Mouse (Mus musculus) right cerebral cortex, postnatal 10 days (tissue): ENCODE results near the gene 2900026A02Rik.
"Not testable (repeated sequence)": the region's sequence is repeated elsewhere in the genome, so short reads cannot be mapped to it uniquely, and the experiment has no call there.

Experiments used
- DNase-seq, 2 experiments: peaks; one replicate each; pipeline ENCODE4 v3.0.0; 2021; ENCODE audit warnings: low spot score in 2 of 2

2900026A02Rik gene

DNA sequence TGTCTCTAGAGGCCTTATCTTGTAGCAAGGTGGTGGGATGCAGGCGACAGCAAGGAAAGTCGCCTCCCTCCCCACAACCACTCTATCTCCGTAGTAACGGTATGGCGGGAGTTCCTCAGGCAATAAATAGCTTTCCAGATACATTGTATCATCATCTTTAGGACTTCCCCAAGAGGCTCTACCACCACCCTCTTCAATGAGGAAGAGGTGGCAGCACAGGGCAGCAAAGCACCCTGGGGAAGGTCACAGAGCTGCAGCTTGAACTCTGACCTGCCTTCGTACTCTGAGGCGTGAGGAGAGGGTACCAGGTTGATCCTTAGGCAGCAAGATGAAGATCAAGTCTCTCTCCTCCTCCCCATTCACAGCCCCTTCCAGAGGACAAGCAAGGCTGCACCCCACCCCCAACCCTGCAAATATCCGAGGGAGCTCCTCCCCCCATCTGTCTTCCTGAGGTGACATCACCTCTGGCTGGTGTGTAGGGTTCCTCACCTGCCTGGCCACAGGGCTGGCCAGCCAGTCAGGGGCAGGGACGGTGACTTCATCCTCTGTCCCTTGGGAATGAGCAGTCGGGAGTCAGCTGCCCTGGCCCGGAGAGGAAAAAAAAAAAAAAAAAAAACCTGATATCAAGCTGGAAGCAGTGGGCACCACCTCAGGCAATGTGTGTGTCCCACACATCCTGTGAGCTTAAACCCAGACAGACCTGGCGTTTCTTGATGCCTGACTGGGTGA, 98.5 kb downstream of the 2900026A02Rik start:
- peak in 1 of 2 experiments; percentile 45 for DNase-seq

DNA sequence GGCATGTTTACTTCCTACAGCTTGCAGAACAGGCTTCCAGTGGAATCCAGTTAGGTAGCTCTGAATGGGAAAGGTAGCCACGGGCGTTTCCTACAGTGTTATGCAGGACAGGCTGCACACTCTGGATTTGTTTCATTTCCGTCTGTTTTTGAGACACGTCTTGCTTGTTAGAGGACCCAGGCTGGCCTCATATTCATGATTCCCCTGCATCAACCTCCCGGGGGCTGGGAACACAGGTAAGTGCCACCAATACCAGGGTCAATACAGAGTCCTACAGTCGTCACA, 99.5 kb downstream of the 2900026A02Rik start:
- DNase-seq: no peak

DNA sequence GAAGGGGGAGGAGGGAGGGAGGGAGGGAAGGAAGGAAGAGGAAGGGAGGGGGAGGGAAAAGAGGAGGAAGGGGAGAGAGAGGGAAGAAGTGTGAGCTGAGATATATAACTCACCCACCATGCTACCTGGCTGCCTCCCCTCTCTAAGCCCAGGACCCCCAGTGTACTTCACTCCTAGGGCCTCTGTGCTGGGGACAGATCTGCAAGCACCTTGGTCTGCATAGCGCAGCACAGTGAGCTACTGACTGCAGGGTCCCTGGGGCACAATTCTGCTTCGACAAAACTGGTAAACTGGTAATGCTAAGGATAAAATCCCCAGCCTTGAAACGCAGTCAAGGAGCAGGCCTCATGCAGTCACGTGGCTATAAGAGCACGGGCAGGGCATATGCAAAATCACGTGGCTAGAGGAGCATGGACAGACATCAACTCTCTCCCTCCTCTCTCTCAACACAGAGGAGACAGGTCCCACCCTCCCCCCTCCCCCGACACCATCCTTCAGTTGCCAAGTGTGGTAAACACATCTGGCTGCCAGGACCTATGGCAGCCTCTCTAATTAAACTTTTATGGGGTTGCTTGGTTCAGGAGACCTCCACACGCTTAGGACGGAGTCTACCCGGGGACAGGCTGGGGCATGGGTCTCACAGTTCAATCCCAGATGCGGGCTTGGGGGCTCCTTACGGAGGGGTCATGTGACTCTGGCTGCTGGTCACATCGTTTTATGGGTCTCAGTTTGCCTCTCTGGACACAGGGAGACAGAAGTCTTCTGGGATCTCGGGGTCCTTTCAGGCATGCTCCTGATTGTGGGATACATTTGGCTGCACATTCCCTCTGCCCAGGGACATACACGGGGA, 100.1 kb downstream of the 2900026A02Rik start:
- no peak for DNase-seq

DNA sequence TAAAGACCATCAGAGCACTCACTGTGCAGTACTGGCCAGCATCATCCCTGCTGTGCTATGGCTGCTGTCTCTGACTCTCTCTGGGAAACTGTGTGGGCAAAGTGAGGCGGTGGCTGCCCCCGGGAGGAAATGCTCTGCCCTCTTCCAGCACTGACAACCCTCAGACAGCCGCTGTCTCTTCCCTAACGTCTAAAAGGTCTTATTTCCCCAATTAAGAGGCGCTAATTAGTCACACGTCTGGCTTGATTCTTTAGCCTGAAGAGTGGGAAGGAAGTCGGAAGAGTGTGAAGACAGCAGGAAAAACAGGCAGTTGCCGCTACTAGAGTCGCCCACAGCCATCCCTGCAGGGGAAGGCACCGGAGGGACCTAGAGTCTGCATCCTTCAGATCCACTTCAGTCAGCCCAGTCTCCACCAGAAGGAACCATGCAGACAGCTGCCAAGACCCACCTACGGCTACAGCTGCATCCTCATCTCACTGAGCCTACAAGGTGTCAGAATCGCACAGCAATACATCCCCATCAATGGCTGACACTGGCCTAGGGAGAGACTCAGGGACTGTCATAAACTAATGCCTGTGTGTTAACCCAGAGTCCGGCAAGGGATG, 101.1 kb downstream of the 2900026A02Rik start:
- DNase-seq: peak; percentile 75 to 84

DNA sequence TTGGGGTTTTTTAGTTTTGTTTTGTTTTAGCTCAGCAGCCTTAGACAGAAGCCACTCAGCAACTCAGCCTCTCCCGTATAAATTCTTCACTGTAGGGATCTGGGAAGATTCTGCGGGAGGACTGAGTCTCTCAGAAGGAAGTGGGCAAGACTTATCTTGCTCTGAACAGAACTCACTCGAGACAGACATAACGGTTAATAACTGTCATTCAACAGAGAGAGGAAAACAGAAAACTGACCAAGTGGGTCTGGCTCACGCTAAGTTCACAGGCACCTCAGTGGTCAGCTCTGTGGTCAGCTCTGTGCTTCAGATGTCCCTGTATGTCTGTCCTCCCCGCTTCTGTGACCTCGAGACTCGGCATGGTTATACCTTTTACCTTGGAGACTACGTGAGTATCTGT, 101.7 kb downstream of the 2900026A02Rik start:
- no peak for DNase-seq

DNA sequence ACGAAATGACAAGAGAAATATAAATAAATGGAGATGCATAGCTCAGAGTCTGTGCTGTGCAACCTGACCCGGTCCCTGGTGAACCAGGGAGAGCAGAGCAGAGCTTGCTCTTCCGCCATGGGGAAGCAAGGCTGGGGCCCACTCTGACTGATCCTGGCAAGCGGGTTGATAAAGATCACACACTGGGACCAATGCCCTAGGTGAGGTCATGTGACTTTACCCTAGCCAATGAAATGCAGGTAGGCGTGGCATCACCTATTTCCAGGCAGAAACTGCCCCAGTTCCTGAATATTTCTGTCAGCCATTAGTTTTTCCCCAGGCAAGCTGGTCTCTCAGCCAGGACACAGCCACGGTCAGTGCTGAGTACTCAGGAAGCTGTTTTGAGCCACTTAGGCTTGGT, 102.3 kb downstream of the 2900026A02Rik start:
- no peak for DNase-seq

DNA sequence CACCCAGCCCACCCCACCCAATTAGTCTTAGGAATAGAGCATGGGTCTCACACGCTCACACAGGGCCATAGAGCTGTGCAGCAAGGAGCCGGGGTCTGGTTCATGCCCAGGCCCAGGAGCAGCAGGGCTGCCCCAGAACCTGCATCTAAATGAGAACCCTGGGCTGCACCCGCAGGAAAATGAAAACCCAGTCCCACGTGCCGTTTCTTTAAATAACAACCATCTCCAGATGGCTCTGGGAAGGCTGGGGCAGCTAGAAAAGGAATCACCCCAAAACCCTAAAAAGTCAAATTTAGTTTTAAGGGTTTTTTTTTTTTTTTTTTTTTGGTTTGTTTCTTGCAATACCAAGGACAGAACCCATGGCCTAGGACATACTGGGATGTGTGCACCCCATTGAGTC, 103.7 kb downstream of the 2900026A02Rik start:
- no peak for DNase-seq

DNA sequence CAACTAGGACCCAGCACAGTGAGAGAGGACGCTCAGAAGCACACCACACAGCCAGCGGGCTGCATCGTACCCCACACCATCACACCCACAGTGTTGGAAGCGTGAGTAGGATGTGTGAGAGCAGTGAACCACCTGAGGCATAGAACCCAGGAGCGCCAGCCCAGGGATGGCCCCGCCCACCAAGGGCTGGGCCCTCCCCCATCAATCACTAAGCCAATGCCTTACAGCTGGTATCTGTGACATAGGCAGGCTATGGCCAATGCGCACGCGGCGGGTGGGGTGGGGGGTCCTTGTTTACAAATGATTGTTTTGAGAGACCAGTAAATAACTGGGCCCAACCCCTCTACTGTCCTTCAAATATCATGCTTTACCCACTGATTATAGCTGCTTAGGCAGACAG, 105.1 kb downstream of the 2900026A02Rik start:
- no peak for DNase-seq

DNA sequence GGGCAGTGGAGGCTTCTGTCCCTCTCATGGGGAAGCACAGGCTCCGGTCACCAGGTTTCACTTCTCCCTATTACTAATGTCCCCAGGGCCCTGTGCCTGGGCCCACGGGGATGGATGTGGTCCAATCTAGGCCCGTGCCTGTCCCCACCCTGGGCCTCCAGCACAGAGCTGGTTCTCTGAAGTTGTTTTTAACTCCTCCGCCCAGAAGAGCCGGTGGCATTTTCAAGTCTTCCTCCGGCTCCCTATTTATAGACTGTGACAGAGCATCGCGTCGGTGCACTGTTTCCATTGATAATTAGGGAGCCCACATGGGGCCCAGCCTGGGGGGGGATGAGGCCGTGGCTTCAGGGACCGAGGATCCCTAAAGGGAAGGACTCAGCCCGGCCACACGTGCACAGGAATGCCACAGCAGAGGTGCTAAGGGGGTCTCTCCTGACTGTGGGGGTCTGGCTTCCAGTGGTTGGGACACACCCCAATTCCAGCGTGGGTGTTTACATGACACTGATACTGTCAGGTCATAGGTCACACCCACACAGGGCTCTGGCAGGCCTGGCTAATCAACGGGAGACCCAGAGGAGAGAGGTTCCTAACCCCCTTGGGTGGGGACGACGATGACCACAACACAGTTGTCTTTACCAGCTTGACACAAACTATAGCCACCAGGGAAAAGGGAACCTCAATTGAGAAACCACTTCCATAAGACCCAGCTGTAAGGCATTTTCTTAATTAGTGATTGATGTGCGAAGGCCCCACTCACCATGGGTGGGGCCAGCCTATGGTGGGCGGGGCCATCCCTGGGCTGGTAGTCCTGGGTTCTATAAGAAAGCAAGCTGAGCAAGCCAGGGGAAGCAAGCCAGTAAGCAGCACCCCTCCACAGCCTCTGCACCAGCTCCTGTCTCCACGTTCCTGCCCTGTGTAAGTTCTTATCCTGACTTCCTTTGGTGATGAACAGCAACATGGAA, 106.5 kb downstream of the 2900026A02Rik start:
- peak in 1 of 2 experiments; percentile 68 for DNase-seq

DNA sequence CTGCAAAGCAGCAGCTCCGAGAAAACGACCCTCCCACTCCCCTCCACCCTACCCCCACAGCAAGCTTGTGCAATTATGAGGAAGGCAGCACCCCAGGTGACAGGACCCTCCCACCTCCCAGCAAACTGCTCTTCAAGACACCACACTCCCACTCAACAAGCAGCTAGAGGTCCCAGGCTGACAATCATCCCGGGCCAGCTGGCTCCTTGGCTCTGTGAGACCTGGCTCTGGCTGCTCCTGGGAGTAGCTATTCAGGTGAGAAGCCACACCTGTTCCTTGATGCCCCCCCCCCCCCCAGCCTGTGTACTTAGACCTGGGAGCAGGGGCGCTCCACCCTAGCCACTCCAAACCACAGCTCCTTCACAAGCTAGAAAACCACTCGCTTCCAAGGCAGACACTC, 107.9 kb downstream of the 2900026A02Rik start:
- DNase-seq: no peak

DNA sequence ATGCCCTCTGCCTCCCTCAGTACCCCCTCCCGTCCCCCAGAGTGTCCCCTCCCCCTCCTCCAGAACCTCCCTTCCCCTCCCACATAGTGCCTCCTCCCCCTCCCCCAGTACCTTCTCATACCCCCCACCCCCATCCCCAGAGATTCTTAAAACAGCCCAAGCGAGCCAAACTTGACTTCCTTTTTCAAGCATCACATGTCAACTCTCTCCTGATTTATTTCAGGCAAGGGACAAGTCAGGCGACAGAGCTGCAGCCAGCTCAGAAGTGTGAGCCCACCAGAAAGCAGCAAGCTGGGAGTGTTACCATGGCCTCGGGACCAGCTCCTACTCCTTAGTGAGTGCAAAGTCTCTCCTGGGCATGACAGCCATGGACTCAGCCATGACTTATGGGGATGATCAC, 109.7 kb downstream of the 2900026A02Rik start:
- no peak for DNase-seq

DNA sequence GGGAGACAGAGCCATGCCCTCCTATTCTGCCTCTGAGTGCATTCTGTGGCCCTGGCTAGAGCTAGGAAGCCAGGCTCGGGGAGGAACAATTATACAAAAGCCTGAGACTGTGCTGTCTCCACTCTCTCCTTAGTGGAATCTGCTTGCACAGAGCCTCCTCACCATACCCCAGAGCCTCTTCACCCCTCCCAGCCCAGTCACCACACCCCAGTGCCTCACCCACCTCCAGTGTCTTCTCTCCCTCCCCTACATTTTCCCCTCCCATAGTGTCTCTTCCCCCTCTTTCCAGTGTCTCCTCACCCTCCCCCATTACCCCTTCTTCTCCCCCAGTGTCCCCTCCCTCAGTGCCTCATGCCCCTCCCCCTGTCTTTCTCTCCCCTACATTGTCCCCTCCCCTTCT, 110.1 kb downstream of the 2900026A02Rik start:
- DNase-seq: no peak

DNA sequence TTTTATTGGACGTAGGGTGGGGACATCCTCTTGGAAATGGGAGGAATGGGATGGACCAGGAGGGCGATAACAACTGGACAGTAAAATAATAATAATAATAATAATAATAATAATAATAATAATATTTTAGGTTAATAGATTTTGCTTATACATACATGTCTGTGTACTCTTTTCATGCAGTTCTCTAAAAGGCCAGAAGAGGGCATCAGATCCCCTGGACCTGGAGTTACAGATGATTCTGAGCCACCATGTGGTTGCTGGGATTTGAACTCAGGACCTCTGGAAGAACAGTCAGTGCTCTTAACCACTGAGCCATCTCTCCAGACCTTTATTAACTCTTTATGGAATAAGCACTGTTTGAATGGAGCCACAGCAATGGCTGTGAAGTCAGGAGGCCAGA, 111.4 kb downstream of the 2900026A02Rik start:
- not testable (repeated sequence) for DNase-seq

DNA sequence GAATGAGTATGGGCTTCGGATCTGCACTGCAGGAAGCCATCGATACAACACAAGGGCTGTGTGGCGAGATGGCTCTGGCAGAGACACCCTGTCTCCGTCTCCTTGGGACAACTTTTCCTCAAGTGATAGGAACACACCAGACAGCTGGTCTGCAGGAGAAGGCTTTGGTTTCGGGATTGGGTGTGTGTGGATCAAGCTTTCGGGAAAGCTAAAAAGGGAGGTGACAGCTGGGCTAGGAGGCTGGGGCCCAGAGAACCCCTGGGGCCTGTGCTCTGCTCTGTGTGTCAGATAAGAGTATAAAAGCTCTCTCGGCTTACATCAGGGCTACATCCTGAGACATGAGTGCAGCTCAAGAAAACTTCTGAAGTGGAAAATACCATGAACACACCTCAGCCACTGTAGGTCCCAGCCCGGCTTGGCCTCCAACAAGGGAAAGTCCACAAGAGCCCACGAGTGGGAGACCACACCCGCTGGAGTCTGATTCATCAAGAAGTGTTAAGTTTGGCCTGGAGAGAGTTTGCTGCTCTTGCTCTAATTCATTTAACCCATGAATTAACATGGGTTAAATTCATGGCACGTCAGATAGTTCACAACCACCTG, 112.8 kb downstream of the 2900026A02Rik start:
- no peak for DNase-seq

DNA sequence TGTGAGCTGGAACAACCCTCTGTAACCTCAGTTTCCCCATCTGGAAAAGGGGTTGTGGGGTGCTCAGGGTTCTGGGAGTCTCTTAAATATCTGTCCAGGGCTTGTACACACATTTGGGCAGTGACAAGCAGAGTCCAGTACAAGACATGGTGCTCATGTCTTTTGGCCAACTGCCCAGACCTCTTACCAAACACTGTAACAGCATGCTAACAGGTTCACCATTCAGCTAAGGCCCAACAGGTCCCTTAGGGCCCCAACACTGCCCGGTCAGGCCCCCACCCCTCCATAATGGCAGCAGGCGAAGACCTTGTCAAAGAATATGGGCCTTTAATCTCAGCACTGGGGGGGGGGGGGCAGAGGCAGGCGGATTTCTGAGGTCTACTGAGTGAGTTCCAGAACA, 113.3 kb downstream of the 2900026A02Rik start:
- no peak for DNase-seq

DNA sequence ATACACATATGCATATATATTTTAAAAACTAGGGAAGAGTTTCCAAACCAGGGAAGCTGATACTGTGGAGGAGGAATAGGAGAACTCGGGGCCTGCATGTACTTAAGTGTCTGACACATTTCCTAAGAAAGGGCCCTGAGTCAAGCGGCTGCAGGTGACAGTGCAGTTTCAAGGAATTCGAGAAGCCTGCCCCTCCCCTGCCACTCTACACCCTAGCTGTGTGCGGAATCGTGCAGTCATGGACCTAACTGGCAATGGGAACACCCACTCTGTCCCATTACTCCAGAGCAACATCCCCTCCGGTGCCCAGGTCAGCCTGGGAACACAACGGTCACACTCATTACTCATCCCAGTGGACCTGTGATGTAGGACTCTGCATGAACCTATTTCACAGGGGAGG, 114.4 kb downstream of the 2900026A02Rik start:
- DNase-seq: no peak

DNA sequence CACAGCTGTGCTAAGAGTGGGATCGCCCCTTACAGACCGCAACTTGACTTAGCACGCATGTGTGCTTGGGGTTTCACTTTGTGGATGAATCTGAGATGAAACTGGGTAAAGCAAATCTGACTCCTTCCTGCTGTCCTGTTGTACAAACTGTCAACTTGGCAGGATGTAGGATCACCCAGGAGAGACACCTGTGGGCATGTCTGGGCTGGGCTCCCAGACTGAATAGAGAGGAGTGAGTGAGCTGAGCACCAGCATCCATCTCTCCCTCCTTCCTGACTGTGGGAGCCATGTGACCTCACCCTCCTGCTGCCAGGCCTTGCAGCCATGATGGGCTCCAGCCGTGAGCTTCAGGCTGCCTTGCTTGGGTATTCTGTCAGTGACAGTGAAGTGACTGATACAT, 115.6 kb downstream of the 2900026A02Rik start:
- DNase-seq: no peak

DNA sequence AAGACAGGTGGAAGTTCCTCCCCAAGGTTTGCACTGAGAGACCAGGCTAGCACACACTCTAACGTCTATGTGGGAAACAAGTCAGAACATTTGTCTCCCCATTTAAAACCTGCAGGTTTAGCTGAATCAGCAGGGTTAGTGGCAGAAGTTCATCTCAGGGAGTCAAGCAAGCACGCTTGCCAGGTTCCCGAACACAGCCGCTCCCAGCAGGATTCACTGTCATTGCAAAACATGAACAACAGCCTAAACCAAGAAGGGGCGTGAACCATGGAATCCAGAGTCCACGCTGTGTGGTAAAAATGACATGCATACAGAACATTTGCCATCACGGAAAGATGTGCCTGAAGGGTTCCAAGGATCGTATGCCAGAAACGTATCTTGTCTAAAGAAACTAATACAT, 116.0 kb downstream of the 2900026A02Rik start:
- DNase-seq: no peak

DNA sequence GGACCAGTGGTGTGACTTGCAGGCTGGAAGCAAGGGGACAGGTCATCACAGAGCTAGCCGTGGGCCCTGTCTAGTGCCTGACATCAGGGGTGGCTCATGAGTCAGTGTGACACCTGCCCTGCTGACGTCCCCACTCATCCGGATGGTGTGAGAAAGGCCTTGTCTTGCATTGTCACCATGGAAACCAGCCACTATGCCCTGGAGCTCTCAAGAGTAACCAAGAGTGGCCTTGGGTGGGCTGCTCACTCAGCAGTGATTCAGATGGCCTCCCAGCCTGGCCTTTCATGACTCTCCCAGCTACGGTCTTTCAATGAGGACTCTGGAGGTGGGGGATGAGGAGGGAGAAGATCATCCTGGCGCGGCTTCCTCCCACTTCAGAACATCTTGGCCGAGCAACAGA, 118.6 kb downstream of the 2900026A02Rik start:
- no peak for DNase-seq

DNA sequence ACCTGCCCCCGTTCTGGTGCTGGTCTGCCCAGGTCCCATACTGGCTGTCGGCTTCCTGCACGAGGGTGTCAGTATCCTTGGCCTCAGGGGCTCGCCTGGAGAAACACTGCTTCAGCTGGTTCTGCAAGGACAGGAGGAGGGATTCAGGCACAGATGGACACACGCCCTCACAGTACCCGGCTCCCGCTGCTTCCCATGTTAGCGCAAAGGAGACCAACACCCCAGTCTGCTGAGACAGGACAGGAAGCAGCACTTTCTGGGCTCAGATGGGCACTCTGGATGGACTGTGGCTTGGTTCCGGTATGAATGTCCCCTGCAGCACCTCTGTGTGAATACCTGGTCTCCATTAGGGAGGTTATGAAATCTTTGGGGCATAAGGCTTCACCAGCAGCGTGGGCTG, 119.6 kb downstream of the 2900026A02Rik start:
- DNase-seq: no peak

DNA sequence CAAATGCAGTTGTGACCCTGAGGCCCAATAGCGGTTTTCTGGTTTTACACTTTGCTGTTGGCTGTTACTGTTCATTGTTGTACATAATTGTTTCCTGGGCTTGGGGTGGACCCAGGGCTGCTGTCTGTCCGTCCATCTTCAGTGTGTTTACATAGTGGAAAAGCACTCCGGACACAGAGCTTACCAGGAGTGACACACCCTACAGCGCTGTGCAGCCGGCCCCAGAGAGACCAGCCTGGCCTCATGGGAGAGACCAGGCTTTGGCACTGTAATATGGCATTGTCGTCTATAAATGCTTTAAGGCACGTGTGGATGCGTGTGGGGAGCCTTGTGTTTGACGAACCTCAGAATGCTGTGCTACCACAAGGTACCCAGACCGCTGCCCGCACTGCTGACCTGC, 120.6 kb downstream of the 2900026A02Rik start:
- no peak for DNase-seq
